Mouse (Mus musculus): ENCODE measurements around the gene Ogn. TPM values are rescaled to one million over a fixed set of nuclear protein-coding genes. Genes with fewer than 3 reads are reported as not detected.
"Not testable (repeated sequence)": the region's sequence is repeated elsewhere in the genome, so short reads cannot be mapped to it uniquely, and the experiment has no call there.

The Ogn gene
- polyA plus RNA-seq, 1 experiment from 2014 or later = 26.3 TPM

DNA sequence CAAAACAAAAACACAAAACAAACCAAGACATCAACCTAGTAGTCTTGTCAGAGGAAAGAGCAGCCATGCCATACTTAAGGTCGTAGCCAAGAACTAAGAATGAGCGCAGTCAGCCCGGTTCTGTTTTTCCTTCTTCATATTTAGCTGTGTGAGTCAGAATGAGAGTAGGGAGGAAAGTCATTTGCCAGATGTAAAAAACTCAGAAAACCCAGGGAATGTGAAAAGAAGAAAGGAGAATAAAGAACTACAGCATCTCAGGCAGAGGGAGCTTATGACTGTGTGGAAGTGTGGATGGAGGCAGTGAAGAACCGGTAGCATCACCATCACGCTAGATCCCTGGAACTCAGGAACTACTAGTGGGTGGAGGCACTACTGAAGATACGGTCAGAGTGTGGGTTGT is 21.8 kb upstream of the Ogn start:
- Histone ChIP-seq H3K4me1 (ENCODE audit: control insufficient read depth, insufficient read depth, low read length) (peaks cover 3% of the 10 kb centered on the region; the same call in 1 of the 2 replicates), H3K4me3 (ENCODE audit: low read length) (no peak overlapping the region), H3K9me3 (ENCODE audit: control insufficient read depth, low read length) (no peaks in the 10 kb centered on the region), H3K36me3 (ENCODE audit: control insufficient read depth, insufficient read depth, low read length) (no peaks in the 10 kb centered on the region), H3K9ac (ENCODE audit: low read depth, low read length) (no peak overlapping the region), H3K27me3 (ENCODE audit: control insufficient read depth, insufficient read depth, low read length) (no peaks in the 10 kb centered on the region), H3K27ac (ENCODE audit: low read depth, low read length) (no peak overlapping the region), H3K4me2 (replicated peaks; ENCODE audit: low read depth, low read length) (no peak overlapping the region)
- 97% methylated on average over 6 of the region's 6 CpGs for WGBS
- ATAC-seq (ENCODE audit: low FRiP score, low TSS enrichment) = no peak

DNA sequence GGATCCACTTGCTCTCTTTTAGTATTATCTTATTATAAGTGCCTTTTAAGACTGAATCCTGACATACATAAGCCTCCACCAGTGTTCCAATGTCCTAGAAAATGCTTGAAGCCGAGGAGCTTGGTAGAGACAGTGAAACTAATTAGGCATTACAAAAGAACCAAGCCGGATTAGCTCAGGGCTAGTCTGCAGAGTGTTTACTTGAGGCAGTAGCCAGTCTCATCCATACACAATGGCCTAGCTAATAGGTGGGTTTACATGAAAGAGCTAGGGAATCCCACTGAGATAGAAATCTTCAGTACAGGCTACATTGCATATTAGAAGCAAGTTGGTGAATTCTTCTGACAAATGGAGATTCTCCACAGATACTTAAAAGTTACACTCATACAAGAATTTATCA is 5.3 kb upstream of the Ogn start:
- H3K27ac ChIP-seq (ENCODE audit: low read depth, low read length); H3K27me3 ChIP-seq (ENCODE audit: control insufficient read depth, insufficient read depth, low read length); H3K9ac ChIP-seq (ENCODE audit: low read depth, low read length); H3K4me1 ChIP-seq (ENCODE audit: control insufficient read depth, insufficient read depth, low read length); H3K4me3 ChIP-seq (ENCODE audit: low read length); H3K4me2 ChIP-seq (replicated peaks; ENCODE audit: low read depth, low read length); ATAC-seq (ENCODE audit: low FRiP score, low TSS enrichment); H3K9me3 ChIP-seq (ENCODE audit: control insufficient read depth, low read length); H3K36me3 ChIP-seq (ENCODE audit: control insufficient read depth, insufficient read depth, low read length): not testable (repeated sequence)
- 76% methylated on average over 2 of the region's 2 CpGs for WGBS

DNA sequence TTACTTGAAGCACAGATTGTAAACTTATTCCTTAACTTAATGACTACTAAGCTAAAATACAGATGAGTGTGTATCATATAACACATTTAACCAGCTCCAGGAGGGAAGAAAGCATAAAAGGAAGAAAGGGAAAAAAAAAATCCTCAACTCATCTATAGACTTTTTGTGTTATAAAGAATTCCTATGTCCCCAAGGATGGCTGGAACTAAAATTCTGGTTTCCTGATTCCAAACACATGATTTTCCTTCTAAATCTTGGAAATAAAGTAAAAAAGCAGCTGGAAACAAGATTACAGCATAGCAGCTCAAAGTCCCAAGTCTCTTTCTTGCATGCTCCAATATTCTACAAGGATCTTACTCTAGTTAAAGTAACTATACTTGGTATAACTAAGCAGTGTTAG is 4.2 kb upstream of the Ogn start:
- H3K36me3 ChIP-seq (ENCODE audit: control insufficient read depth, insufficient read depth, low read length) = no peaks in the 10 kb centered on the region

DNA sequence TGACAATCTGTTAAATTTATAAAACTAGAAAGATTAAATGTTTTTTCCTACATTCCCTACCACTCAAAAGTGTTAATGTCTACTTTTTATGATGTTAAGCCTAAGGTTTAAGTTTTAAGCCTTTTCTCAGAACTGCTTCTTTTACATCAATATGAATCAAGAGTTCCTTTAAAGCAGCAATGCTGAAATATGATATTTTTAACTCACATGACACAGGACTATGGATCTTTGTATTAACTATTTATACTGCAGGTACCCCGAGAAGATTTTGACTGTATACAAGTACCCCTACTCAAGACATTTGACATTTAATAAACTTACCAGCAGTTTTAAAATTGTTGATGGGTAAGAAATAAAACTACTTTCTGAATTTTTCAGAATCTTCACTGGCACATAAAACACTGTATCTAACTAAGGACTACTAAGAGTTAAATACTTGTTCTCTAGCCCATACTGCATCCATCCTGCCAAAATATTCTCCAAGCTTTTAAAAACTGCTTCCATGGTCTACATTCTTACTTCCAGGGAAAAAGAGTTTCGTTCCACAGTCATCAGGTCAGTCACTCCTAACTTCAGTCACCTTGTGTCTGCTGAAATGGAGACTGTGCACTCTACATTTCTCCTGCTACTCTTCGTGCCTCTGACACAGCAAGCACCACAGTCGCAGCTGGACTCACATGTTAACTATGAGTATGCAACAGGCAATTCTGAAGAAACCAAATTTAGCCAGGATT is 910 bp downstream of the Ogn start:
- no peaks in the 10 kb centered on the region for H3K27me3 ChIP-seq (ENCODE audit: control insufficient read depth, insufficient read depth, low read length)
- no peaks in the 10 kb centered on the region for H3K36me3 ChIP-seq (ENCODE audit: control insufficient read depth, insufficient read depth, low read length)
- no peak for ATAC-seq (ENCODE audit: low FRiP score, low TSS enrichment)
- H3K4me2 ChIP-seq (replicated peaks; ENCODE audit: low read depth, low read length) = no peak overlapping the region
- no peak overlapping the region for H3K9ac ChIP-seq (ENCODE audit: low read depth, low read length)
- peak overlapping the region; percentile 14; the same call in 1 of the 2 replicates for H3K4me3 ChIP-seq (ENCODE audit: low read length)
- no peaks in the 10 kb centered on the region for H3K4me1 ChIP-seq (ENCODE audit: control insufficient read depth, insufficient read depth, low read length)
- no peaks in the 10 kb centered on the region for H3K9me3 ChIP-seq (ENCODE audit: control insufficient read depth, low read length)
- 80% methylated on average over 4 of the region's 4 CpGs for WGBS
- no peak overlapping the region for H3K27ac ChIP-seq (ENCODE audit: low read depth, low read length)

More for the DNA sequence above, 4.2 kb upstream of the Ogn start:
- H3K4me3 ChIP-seq (ENCODE audit: low read length) = no peak overlapping the region
- no peaks in the 10 kb centered on the region for H3K9me3 ChIP-seq (ENCODE audit: control insufficient read depth, low read length)
- H3K27ac ChIP-seq (ENCODE audit: low read depth, low read length) = no peak overlapping the region
- H3K27me3 ChIP-seq (ENCODE audit: control insufficient read depth, insufficient read depth, low read length) = no peaks in the 10 kb centered on the region
- H3K9ac ChIP-seq (ENCODE audit: low read depth, low read length) = no peak overlapping the region
- H3K4me1 ChIP-seq (ENCODE audit: control insufficient read depth, insufficient read depth, low read length) = no peaks in the 10 kb centered on the region
- no peak overlapping the region for H3K4me2 ChIP-seq (replicated peaks; ENCODE audit: low read depth, low read length)
- no peak for ATAC-seq (ENCODE audit: low FRiP score, low TSS enrichment)

DNA sequence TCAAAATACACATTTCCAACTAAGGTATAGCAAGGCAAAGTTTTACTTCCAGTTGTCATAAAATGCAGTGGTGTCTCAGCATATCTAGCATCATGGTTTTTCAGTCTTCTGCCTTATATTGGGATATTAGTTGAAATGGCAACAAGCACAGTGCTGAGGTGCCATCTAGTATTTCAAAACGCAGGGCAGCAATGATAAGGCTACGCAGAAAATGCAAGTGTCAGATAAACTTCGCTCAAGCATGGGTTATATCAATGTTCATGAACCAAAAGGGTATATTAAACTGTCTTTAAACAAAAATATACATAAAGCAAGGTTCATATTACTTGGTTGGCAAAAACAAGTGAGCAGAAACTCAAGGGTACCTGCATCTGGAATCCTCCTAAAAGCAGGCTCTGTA is 9.2 kb downstream of the Ogn start:
- Histone ChIP-seq H3K4me1 (ENCODE audit: control insufficient read depth, insufficient read depth, low read length) (no peaks in the 10 kb centered on the region), H3K36me3 (ENCODE audit: control insufficient read depth, insufficient read depth, low read length) (no peaks in the 10 kb centered on the region; the same call in 1 of the 2 replicates), H3K4me3 (ENCODE audit: low read length) (no peak overlapping the region), H3K9me3 (ENCODE audit: control insufficient read depth, low read length) (no peaks in the 10 kb centered on the region), H3K9ac (ENCODE audit: low read depth, low read length) (no peak overlapping the region), H3K4me2 (replicated peaks; ENCODE audit: low read depth, low read length) (no peak overlapping the region), H3K27ac (ENCODE audit: low read depth, low read length) (no peak overlapping the region), H3K27me3 (ENCODE audit: control insufficient read depth, insufficient read depth, low read length) (no peaks in the 10 kb centered on the region)
- ATAC-seq (ENCODE audit: low FRiP score, low TSS enrichment) = no peak
- 93% methylated on average over 3 of the region's 3 CpGs for WGBS

DNA sequence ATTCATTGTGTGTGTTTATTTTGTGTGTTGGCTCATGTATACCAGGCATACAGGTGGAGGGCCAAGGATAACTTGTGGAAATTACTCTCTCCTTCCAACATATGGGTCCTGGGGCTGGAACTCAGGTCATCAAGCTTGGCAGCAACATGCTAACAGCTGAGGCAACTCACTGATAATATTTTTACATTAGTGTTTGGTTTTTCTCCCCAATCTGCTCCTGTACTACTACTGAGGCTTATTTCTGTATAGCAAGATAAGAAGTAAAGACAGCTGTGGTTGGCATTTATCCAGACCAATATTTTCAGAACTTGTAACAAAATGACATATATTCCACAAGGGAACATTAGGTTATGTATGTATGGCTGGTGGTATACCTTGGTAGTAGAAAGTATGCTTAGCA is 10.5 kb downstream of the Ogn start:
- H3K27me3 ChIP-seq (ENCODE audit: control insufficient read depth, insufficient read depth, low read length) = no peaks in the 10 kb centered on the region
- no peak overlapping the region for H3K4me3 ChIP-seq (ENCODE audit: low read length)
- H3K27ac ChIP-seq (ENCODE audit: low read depth, low read length) = no peak overlapping the region
- H3K4me1 ChIP-seq (ENCODE audit: control insufficient read depth, insufficient read depth, low read length) = no peaks in the 10 kb centered on the region
- H3K36me3 ChIP-seq (ENCODE audit: control insufficient read depth, insufficient read depth, low read length) = no peaks in the 10 kb centered on the region; the same call in 1 of the 2 replicates
- no peak overlapping the region for H3K9ac ChIP-seq (ENCODE audit: low read depth, low read length)
- no peak for ATAC-seq (ENCODE audit: low FRiP score, low TSS enrichment)
- no peaks in the 10 kb centered on the region for H3K9me3 ChIP-seq (ENCODE audit: control insufficient read depth, low read length)
- H3K4me2 ChIP-seq (replicated peaks; ENCODE audit: low read depth, low read length) = no peak overlapping the region

DNA sequence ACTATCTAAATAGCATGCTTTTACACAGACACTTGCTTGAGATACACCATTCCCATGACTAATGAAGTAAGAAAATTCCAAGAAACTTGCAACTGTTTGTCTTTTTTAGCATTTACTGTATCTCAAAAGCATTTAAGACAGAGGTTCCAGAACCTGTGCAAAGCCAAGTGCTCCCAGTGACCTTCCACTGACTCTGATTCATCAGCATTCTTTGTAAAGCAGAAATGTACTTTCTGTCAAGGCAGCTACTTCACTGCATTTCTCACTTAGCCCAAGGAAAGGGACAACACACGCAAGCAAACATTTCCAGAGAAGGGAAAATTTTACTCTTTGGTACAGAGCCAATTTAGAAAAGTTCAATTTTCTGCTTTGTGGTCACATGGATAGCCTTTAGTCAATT is 15.4 kb downstream of the Ogn start:
- no peaks in the 10 kb centered on the region for H3K27me3 ChIP-seq (ENCODE audit: control insufficient read depth, insufficient read depth, low read length)
- no peaks in the 10 kb centered on the region for H3K36me3 ChIP-seq (ENCODE audit: control insufficient read depth, insufficient read depth, low read length)
- no peak overlapping the region for H3K9ac ChIP-seq (ENCODE audit: low read depth, low read length)
- H3K27ac ChIP-seq (ENCODE audit: low read depth, low read length) = no peak overlapping the region
- no peak overlapping the region for H3K4me2 ChIP-seq (replicated peaks; ENCODE audit: low read depth, low read length)
- H3K4me3 ChIP-seq (ENCODE audit: low read length) = no peak overlapping the region
- no peak for ATAC-seq (ENCODE audit: low FRiP score, low TSS enrichment)
- no peaks in the 10 kb centered on the region for H3K9me3 ChIP-seq (ENCODE audit: control insufficient read depth, low read length)
- no peaks in the 10 kb centered on the region for H3K4me1 ChIP-seq (ENCODE audit: control insufficient read depth, insufficient read depth, low read length)
- 92% methylated on average over 1 of the region's 1 CpGs for WGBS

DNA sequence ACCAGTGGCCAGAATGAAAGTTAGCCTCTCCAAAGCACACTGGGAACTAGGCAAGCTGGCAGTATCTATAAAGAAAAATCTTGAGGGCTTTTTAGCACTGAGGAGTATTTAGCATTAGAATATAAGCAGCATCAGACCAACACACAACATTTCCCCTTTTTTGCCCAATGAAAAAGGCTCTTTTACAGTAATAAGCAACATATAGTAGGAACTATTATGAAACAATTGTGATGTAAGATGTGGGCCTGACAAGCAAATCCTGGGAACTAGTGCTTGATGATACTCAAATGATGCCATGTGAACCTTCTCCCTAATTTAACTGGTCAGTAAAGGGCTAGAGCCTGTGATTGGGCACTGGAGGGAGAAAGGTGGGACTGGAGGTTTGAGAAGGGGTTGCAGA is 20.3 kb downstream of the Ogn start:
- Histone ChIP-seq H3K4me3 (ENCODE audit: low read length) (no peak overlapping the region), H3K27me3 (ENCODE audit: control insufficient read depth, insufficient read depth, low read length) (no peaks in the 10 kb centered on the region), H3K9ac (ENCODE audit: low read depth, low read length) (no peak overlapping the region), H3K4me2 (replicated peaks; ENCODE audit: low read depth, low read length) (no peak overlapping the region), H3K4me1 (ENCODE audit: control insufficient read depth, insufficient read depth, low read length) (no peaks in the 10 kb centered on the region), H3K27ac (ENCODE audit: low read depth, low read length) (no peak overlapping the region), H3K36me3 (ENCODE audit: control insufficient read depth, insufficient read depth, low read length) (no peaks in the 10 kb centered on the region), H3K9me3 (ENCODE audit: control insufficient read depth, low read length) (no peaks in the 10 kb centered on the region)
- ATAC-seq (ENCODE audit: low FRiP score, low TSS enrichment) = no peak

DNA sequence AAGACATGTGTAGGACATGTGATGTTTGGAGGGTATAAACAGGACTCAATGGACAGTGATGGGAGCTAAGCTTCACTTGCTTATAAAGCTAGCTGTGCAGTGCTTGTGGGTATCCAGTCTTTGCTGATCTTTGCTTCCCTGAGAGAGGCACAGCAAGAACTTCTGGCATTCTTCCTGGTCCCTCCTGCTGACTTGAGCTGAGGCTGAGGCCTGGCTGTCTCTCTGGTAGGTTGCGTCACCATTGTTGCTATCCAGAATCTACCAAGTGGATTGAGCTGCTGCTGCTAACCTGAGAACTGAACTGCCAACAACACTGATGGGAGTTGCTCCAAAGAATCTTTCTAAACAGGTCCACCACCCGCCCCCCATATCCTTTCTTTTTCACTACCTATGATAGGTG is 21.2 kb downstream of the Ogn start:
- Histone ChIP-seq H3K9me3 (ENCODE audit: control insufficient read depth, low read length) (no peaks in the 10 kb centered on the region), H3K36me3 (ENCODE audit: control insufficient read depth, insufficient read depth, low read length) (no peaks in the 10 kb centered on the region), H3K27ac (ENCODE audit: low read depth, low read length) (no peak overlapping the region), H3K4me1 (ENCODE audit: control insufficient read depth, insufficient read depth, low read length) (no peaks in the 10 kb centered on the region), H3K4me2 (replicated peaks; ENCODE audit: low read depth, low read length) (no peak overlapping the region), H3K9ac (ENCODE audit: low read depth, low read length) (no peak overlapping the region), H3K4me3 (ENCODE audit: low read length) (no peak overlapping the region), H3K27me3 (ENCODE audit: control insufficient read depth, insufficient read depth, low read length) (no peaks in the 10 kb centered on the region)
- 88% methylated on average over 2 of the region's 2 CpGs for WGBS
- no peak for ATAC-seq (ENCODE audit: low FRiP score, low TSS enrichment)
